18 mouse cellular contexts compared by ENCODE assay signal in the genomic region with DNA sequence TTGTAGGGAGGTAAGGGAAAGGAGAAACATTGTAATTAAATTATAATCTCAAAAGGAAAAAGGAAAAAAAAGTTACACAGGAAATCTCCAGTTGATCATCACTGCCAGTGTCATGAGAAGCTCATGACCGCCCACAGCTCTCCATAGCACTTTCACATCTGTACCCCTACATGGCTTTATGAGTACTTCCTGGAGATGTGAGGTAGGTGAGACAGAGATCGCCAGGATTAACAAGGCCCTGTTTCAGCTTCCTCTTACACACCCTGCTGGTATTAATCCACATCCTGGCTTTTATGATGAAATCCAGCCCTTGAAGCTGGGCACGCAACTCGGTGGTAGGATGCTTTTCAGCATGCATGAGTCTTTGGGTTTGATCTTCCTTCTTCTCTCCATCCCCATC.
"Had no signal": no experiment of that assay in that cellular context is flagged by ENCODE, and none has a peak within 500 bp of the region (broad histone marks: within the 10 kb centered on the region; RNA-seq: fewer than 3 reads in every experiment).

No protein-coding gene starts in this region.

- H3K27ac ChIP-seq: kidney, postnatal 0 days; layer of hippocampus, adult 2 months; limb, embryonic 13.5 days; liver, embryonic 15.5 days; macrophage; neural tube, embryonic 13.5 days had no signal

- H3K9me3 ChIP-seq: limb, embryonic 13.5 days; liver, embryonic 15.5 days; neural tube, embryonic 13.5 days had no signal

- H3K36me3 ChIP-seq: limb, embryonic 13.5 days; liver, embryonic 15.5 days; neural tube, embryonic 13.5 days had no signal

- DNase-seq: kidney, adult 8-10 months; kidney, postnatal 4 days; left cerebral cortex, postnatal 4 days; lung, embryonic 14.5 days; lung, postnatal 14 days; midbrain, embryonic 14.5 days; retina, postnatal 1 day; right cerebral cortex, postnatal 4 days; spleen, adult 18-20 months; thymus, adult 2 months; thymus, postnatal 36 days had no signal

- H3K4me1 ChIP-seq: limb, embryonic 13.5 days; liver, embryonic 15.5 days; neural tube, embryonic 13.5 days had no signal

- H3K4me3 ChIP-seq: layer of hippocampus, adult 2 months; limb, embryonic 13.5 days; liver, embryonic 15.5 days; neural tube, embryonic 13.5 days had no signal

- H3K4me2 ChIP-seq: limb, embryonic 13.5 days; liver, embryonic 11.5 days; liver, embryonic 15.5 days; lung, embryonic 14.5 days; neural tube, embryonic 13.5 days had no signal

- H3K9ac ChIP-seq: limb, embryonic 13.5 days; liver, embryonic 15.5 days; lung, embryonic 14.5 days; neural tube, embryonic 13.5 days had no signal
